ENCODE assay signal across 10 mouse cellular contexts in genomic region chr5:65102641-65103042, GRCm38 (mm10). TPM values are rescaled to one million over a fixed set of nuclear protein-coding genes. Genes with fewer than 3 reads are reported as not detected.
DNase-seq lines count a peak whose midpoint lies in the region; ATAC-seq and TF ChIP-seq lines count a peak whose summit lies in the region.
"Had no signal": no experiment of that assay in that cellular context is flagged by ENCODE, and none has a peak within 500 bp of the region (broad histone marks: within the 10 kb centered on the region; RNA-seq: fewer than 3 reads in every experiment).

No protein-coding gene starts in this region.

- no peak for DNase-seq in kidney, postnatal 0 days (ENCODE audit: low spot score)
- DNase-seq in kidney, postnatal 4 days = no peak
- DNase-seq in CD4-positive helper T cell, adult 2 months (ENCODE audit: low read depth, low spot score) = peak; percentile 47
- peak; percentile 53 for DNase-seq in MEL (ENCODE audit: low read depth, low spot score)
- DNase-seq in urinary bladder, postnatal 4 days (ENCODE audit: low spot score in 2 of 2) = no peak
- no peak for DNase-seq in embryo, embryonic 9.5 days (ENCODE audit: extremely low spot score)
- DNase-seq in frontal cortex, adult 2 months (ENCODE audit: extremely low spot score in 1 of 2, low spot score in 1 of 2) = no peak
- DNase-seq: gastrocnemius, postnatal 14 days; kidney, adult 18-20 months had no signal

- H3K4me3 ChIP-seq in kidney, postnatal 0 days (replicated peaks; ENCODE audit: low read depth, low read length) = no peak overlapping the region
- H3K4me3 ChIP-seq in MEL (ENCODE audit: control insufficient read depth in 1 of 2, insufficient read depth in 1 of 2, low read depth in 2 of 2, low read length in 2 of 2) = peak overlapping the region; percentile 6 to 27; a peak in 3 of 4 replicates

- H3K9ac ChIP-seq in kidney, postnatal 0 days (ENCODE audit: low read depth, low read length) = no peak overlapping the region
- H3K9ac ChIP-seq in MEL (ENCODE audit: control insufficient read depth, low read depth, low read length, poor library complexity, severe bottlenecking) = peak overlapping the region; percentile 43

- H3K4me2 ChIP-seq in kidney, postnatal 0 days (ENCODE audit: low read length) = no peak overlapping the region

- 67% methylated on average over 10 of the region's 10 CpGs for WGBS in kidney, postnatal 0 days

- no peaks in the 10 kb centered on the region for H3K36me3 ChIP-seq in kidney, postnatal 0 days (ENCODE audit: insufficient read depth, low read length)
- peaks cover 0 to 20% of the 10 kb centered on the region in 2 experiments; a peak in 2 of 4 replicates for H3K36me3 ChIP-seq in MEL (ENCODE audit: control insufficient read depth in 1 of 2, insufficient read depth in 2 of 2, low read length in 2 of 2)

- TF ChIP-seq POLR2A in MEL (IDR thresholded peaks at IDR 0.05; ENCODE audit: control insufficient read depth in 1 of 2, insufficient read depth in 1 of 2, low read depth in 1 of 2, low read length in 2 of 2, poor library complexity in 1 of 2) = no peak

- 0 out of 2 replicates have a peak overlapping the region, but pooled peaks have one; percentile 6 for H3K27ac ChIP-seq in kidney, postnatal 0 days
- peak overlapping the region; percentile 64 for H3K27ac ChIP-seq in MEL (ENCODE audit: control insufficient read depth, low read depth, low read length)

- ATAC-seq in kidney, postnatal 0 days (replicated peaks; ENCODE audit: low FRiP score, low read depth) = no peak
- peak; percentile 61 for ATAC-seq in megakaryocyte, adult 5-6 weeks (ENCODE audit: poor library complexity, severe bottlenecking)

- TF ChIP-seq RAD21 in MEL (IDR thresholded peaks at IDR 0.05; ENCODE audit: low read depth, low read length) = no peak

- H3K9me3 ChIP-seq in kidney, postnatal 0 days (replicated peaks; ENCODE audit: low read length) = no peaks in the 10 kb centered on the region
- no peaks in the 10 kb centered on the region for H3K9me3 ChIP-seq in MEL (replicated peaks; ENCODE audit: insufficient read depth, low read length)

- peaks cover under 1% of the 10 kb centered on the region; the same call in 1 of the 2 replicates for H3K79me2 ChIP-seq in MEL (ENCODE audit: control insufficient read depth, insufficient read depth, low read length, poor library complexity)

- peaks cover 5% of the 10 kb centered on the region; the same call in 1 of the 2 replicates for H3K4me1 ChIP-seq in kidney, postnatal 0 days (replicated peaks; ENCODE audit: insufficient read depth, low read length)
- peaks cover 5 to 23% of the 10 kb centered on the region in 2 experiments for H3K4me1 ChIP-seq in MEL (ENCODE audit: control insufficient read depth in 1 of 2, insufficient read depth in 2 of 2, low read length in 2 of 2)

- H3K27me3 ChIP-seq in kidney, postnatal 0 days (ENCODE audit: insufficient read depth, low read length) = no peaks in the 10 kb centered on the region
- no peaks in the 10 kb centered on the region for H3K27me3 ChIP-seq in MEL (ENCODE audit: control insufficient read depth in 1 of 2, insufficient read depth in 2 of 2, low read length in 2 of 2)

- TF ChIP-seq CTCF in kidney, postnatal 0 days (IDR thresholded peaks at IDR 0.05; ENCODE audit: low read depth) = no peak
- no peak for TF ChIP-seq CTCF in MEL (IDR thresholded peaks at IDR 0.05 in 2 of 3, conservative IDR thresholded peaks at IDR 0.05 in 1 of 3; ENCODE audit: control insufficient read depth in 1 of 3, insufficient read depth in 1 of 3, low read depth in 2 of 3, low read length in 3 of 3, poor library complexity in 1 of 3, severe bottlenecking in 1 of 3)

- no peak for TF ChIP-seq EP300 in MEL (IDR thresholded peaks at IDR 0.05; ENCODE audit: low read depth in 1 of 2, low read length in 2 of 2)

TF ChIP-seq in MEL, 35 proteins besides CTCF, POLR2A, EP300 and RAD21:
- TF ChIP-seq NELFE (IDR thresholded peaks at IDR 0.05; ENCODE audit: low read depth, low read length) (no peak), MXI1 (IDR thresholded peaks at IDR 0.05; ENCODE audit: low read depth, low read length) (peak; percentile 8; the same call in 1 of the 2 replicates), MEF2A (IDR thresholded peaks at IDR 0.05; ENCODE audit: extremely low read depth, insufficient replicate concordance, low read depth, low read length, poor library complexity, severe bottlenecking) (no peak), USF2 (IDR thresholded peaks at IDR 0.05; ENCODE audit: borderline replicate concordance in 1 of 2, insufficient read depth in 1 of 2, low read depth in 1 of 2, low read length in 2 of 2) (no peak)

RNA-seq across cellular contexts. Expression of gene Klhl5, which starts 4.7 kb away (rescaled TPM):
- 26.5 and 27.5 TPM in 2 replicates for polyA plus RNA-seq in kidney, postnatal 0 days (2015; fragmentation: Nextera tagmentation; extraction: Ambion mirVana)
- total RNA-seq in MEL (2012; rRNA removed) = 7.6 and 8.0 TPM in 2 replicates
- 10 to 100 TPM in 1 of 2 experiments, not detected in 1; 15.5 TPM for polyA plus RNA-seq in MEL (2012; ENCODE audit: insufficient read depth in 1 of 2, insufficient read length in 2 of 2, low read depth in 1 of 2, low replicate concordance in 2 of 2, missing spikeins in 1 of 2)
- total RNA-seq in megakaryocyte, adult 5-6 weeks (2015) = 63.3 and 74.9 TPM in 2 replicates
- 47.5 and 50.7 TPM in 2 replicates for total RNA-seq in megakaryocyte, adult 5-6 weeks (2017)
- polyA plus RNA-seq in frontal cortex, adult 2 months (2012; rRNA removed) = 55.7 and 59.4 TPM in 2 replicates

RNA-seq across cellular contexts. Expression of gene Tmem156, which starts 10.7 kb away (rescaled TPM):
- 0.18 and 0.19 TPM in 2 replicates for polyA plus RNA-seq in kidney, postnatal 0 days (2015; fragmentation: Nextera tagmentation; extraction: Ambion mirVana)
- total RNA-seq in MEL (2012; rRNA removed) = 2.6 and 4.5 TPM in 2 replicates
- 1 to 10 TPM in 1 of 2 experiments, not detected in 1; 4.1 TPM for polyA plus RNA-seq in MEL (2012; ENCODE audit: insufficient read depth in 1 of 2, insufficient read length in 2 of 2, low read depth in 1 of 2, low replicate concordance in 2 of 2, missing spikeins in 1 of 2)
- total RNA-seq in megakaryocyte, adult 5-6 weeks (2015) = 34.8 and 37.4 TPM in 2 replicates
- total RNA-seq in megakaryocyte, adult 5-6 weeks (2017) = 54.5 and 54.9 TPM in 2 replicates
- 0.40 and 0.44 TPM in 2 replicates for polyA plus RNA-seq in frontal cortex, adult 2 months (2012; rRNA removed)
- total RNA-seq: gastrocnemius, postnatal 14 days had no signal

Comparison
In these comparisons a context has a peak if more than half of its experiments do, and no peak if none do; other contexts are left out.
1. DNase-seq: peak in CD4-positive helper T cell, adult 2 months (single experiment) and MEL (single experiment); none in kidney, postnatal 0 days (single experiment), kidney, postnatal 4 days (0 of 2), urinary bladder, postnatal 4 days (0 of 2), embryo, embryonic 9.5 days (single experiment) and frontal cortex, adult 2 months (0 of 2).